Mouse (Mus musculus) lung, postnatal 14 days (tissue): ENCODE results near the gene Arhgap19.
A peak's percentile ranks its signal among the peaks of the same experiment; 100 is the strongest.

Experiments
- DNase-seq: peaks from one replicate; pipeline ENCODE4 v3.0.0; 2021

Gene Arhgap19

GRCm38 (mm10) chr19:41796789-41797327 is 5.0 kb downstream of the Arhgap19 start:
- DNase-seq: no peak

GRCm38 (mm10) chr19:41796148-41796760 is 5.6 kb downstream of the Arhgap19 start:
- no peak for DNase-seq

GRCm38 (mm10) chr19:41794901-41795300 is 6.9 kb downstream of the Arhgap19 start:
- DNase-seq: no peak

- DNase-seq: no peak
These were observed 7.8 kb downstream of the Arhgap19 start for GRCm38 (mm10) chr19:41794017-41794416.

GRCm38 (mm10) chr19:41792934-41793486 is 8.8 kb downstream of the Arhgap19 start:
- DNase-seq: no peak

GRCm38 (mm10) chr19:41791384-41791783 is 10.5 kb downstream of the Arhgap19 start:
- no peak for DNase-seq

GRCm38 (mm10) chr19:41789110-41789961 is 12.5 kb downstream of the Arhgap19 start:
- no peak for DNase-seq

GRCm38 (mm10) chr19:41786896-41787295 is 15.0 kb downstream of the Arhgap19 start:
- no peak for DNase-seq

- DNase-seq: peak; percentile 15
These were observed 24.3 kb downstream of the Arhgap19 start for GRCm38 (mm10) chr19:41777514-41777913.

- no peak for DNase-seq
These were observed 33.1 kb downstream of the Arhgap19 start for GRCm38 (mm10) chr19:41768711-41769110.

- DNase-seq: no peak
These were observed 35.2 kb downstream of the Arhgap19 start for GRCm38 (mm10) chr19:41766628-41767027.

GRCm38 (mm10) chr19:41763870-41764660 is 37.8 kb downstream of the Arhgap19 start:
- peak; percentile 91 for DNase-seq

- no peak for DNase-seq
These were observed 40.3 kb downstream of the Arhgap19 start for GRCm38 (mm10) chr19:41761529-41761928.

- no peak for DNase-seq
These were observed 42.1 kb downstream of the Arhgap19 start for GRCm38 (mm10) chr19:41759765-41760164.

GRCm38 (mm10) chr19:41759270-41759669 is 42.6 kb downstream of the Arhgap19 start:
- DNase-seq: no peak

GRCm38 (mm10) chr19:41754760-41755159 is 47.1 kb downstream of the Arhgap19 start:
- no peak for DNase-seq

- no peak for DNase-seq
These were observed 49.9 kb downstream of the Arhgap19 start for GRCm38 (mm10) chr19:41751906-41752305.

GRCm38 (mm10) chr19:41747436-41747835 is 54.4 kb downstream of the Arhgap19 start:
- no peak for DNase-seq

- DNase-seq: no peak
These were observed 55.8 kb downstream of the Arhgap19 start for GRCm38 (mm10) chr19:41745941-41746557.

GRCm38 (mm10) chr19:41743396-41743795 is 58.5 kb downstream of the Arhgap19 start, which contains the start of gene Slit1:
Slit1 (minus strand) TSS chr19:41743665.
- DNase-seq: no peak

- no peak for DNase-seq
These were observed 63.0 kb downstream of the Arhgap19 start for GRCm38 (mm10) chr19:41738896-41739295.

GRCm38 (mm10) chr19:41738429-41738805 is 63.4 kb downstream of the Arhgap19 start:
- DNase-seq: no peak
